Mouse (Mus musculus) right cerebral cortex, adult 2 months (tissue): ENCODE measurements around the gene Tm4sf1.

Experiments
- DNase-seq, 2 experiments: peaks; one replicate each; pipeline ENCODE4 v3.0.0; 2021 to 2022; ENCODE audit warnings: low spot score in 2 of 2

Gene Tm4sf1

GRCm38 (mm10) chr3:57301921-57302539 is at the start of gene Tm4sf1:
Gene Tm4sf1, minus strand, starts transcription at chr3:57301988.
- DNase-seq = no peak

GRCm38 (mm10) chr3:57344811-57345210 is 43.0 kb upstream of the Tm4sf1 start:
- no peak for DNase-seq

GRCm38 (mm10) chr3:57343837-57344607 is 42.2 kb upstream of the Tm4sf1 start:
- peak; percentile 60 to 65 for DNase-seq

GRCm38 (mm10) chr3:57342976-57343375 is 41.2 kb upstream of the Tm4sf1 start:
- DNase-seq = no peak

GRCm38 (mm10) chr3:57341321-57341720 is 39.5 kb upstream of the Tm4sf1 start:
- DNase-seq = no peak

GRCm38 (mm10) chr3:57335080-57335815 is 33.5 kb upstream of the Tm4sf1 start:
- no peak for DNase-seq

GRCm38 (mm10) chr3:57327941-57328340 is 26.2 kb upstream of the Tm4sf1 start:
- no peak for DNase-seq

- DNase-seq = no peak
Observed at GRCm38 (mm10) chr3:57307076-57307475, 5.3 kb upstream of the Tm4sf1 start.

GRCm38 (mm10) chr3:57305564-57305963 is 3.8 kb upstream of the Tm4sf1 start:
- no peak for DNase-seq

- DNase-seq = no peak
Observed at GRCm38 (mm10) chr3:57304484-57304883, 2.7 kb upstream of the Tm4sf1 start.

GRCm38 (mm10) chr3:57304050-57304449 is 2.3 kb upstream of the Tm4sf1 start:
- DNase-seq = no peak

- DNase-seq = no peak
Observed at GRCm38 (mm10) chr3:57303486-57303885, 1.7 kb upstream of the Tm4sf1 start.

GRCm38 (mm10) chr3:57302886-57303285 is 1.1 kb upstream of the Tm4sf1 start:
- DNase-seq = no peak

GRCm38 (mm10) chr3:57301366-57301765 is 422 bp downstream of the Tm4sf1 start:
- no peak for DNase-seq

GRCm38 (mm10) chr3:57297991-57298390 is 3.8 kb downstream of the Tm4sf1 start:
- no peak for DNase-seq

GRCm38 (mm10) chr3:57296574-57296973 is 5.2 kb downstream of the Tm4sf1 start:
- no peak for DNase-seq

GRCm38 (mm10) chr3:57295631-57296030 is 6.2 kb downstream of the Tm4sf1 start:
- DNase-seq = no peak

GRCm38 (mm10) chr3:57294742-57295525 is 6.9 kb downstream of the Tm4sf1 start:
- DNase-seq = peak; percentile 16 to 38

- no peak for DNase-seq
Observed at GRCm38 (mm10) chr3:57293925-57294324, 7.9 kb downstream of the Tm4sf1 start.

- no peak for DNase-seq
Observed at GRCm38 (mm10) chr3:57292826-57293225, 9.0 kb downstream of the Tm4sf1 start.

GRCm38 (mm10) chr3:57288944-57289491 is 12.8 kb downstream of the Tm4sf1 start:
- DNase-seq = no peak
